Mouse (Mus musculus): ENCODE results near the gene Xkr7.

DNA sequence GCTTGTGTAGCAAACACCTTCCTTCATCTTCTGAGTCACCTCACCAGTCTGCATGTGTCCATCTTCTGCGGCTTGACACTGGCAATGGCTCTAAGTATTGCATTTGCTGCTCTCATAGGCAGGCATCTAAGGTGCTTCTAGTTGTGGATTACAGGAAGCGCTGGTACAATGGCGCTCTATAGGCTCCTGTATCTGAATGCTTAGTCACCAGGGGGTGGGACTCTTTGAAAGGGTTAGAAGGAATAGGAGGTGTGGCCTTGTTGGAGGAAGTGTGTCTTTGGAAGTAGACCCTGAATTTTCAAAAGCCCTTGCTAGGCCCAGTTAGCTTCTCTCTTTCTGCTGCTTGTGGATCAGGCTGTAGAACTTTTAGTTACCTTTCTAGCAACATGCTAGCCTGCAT is 10.5 kb upstream of the Xkr7 start:
- TF ChIP-seq POLR2A (IDR thresholded peaks at IDR 0.05; ENCODE audit: control insufficient read depth, extremely low read depth, insufficient read depth, low read length, poor library complexity) (no peak), CTCF (IDR thresholded peaks at IDR 0.05; ENCODE audit: borderline replicate concordance, control insufficient read depth, extremely low read depth, insufficient read depth, low read length, poor library complexity) (no peak)
